Mouse (Mus musculus) olfactory bulb, adult 2 months (tissue): ENCODE measurements around the gene Slc35g1.

Source experiments
- CTCF ChIP-seq: fragments of 200-500 bp; IDR thresholded peaks from 2 replicates; pipeline ENCODE4 v1.5.1; 2012; ENCODE audit warnings: low read depth, mild to moderate bottlenecking, low read length, moderate library complexity; ENCODE audit not compliant: insufficient read depth
- POLR2A ChIP-seq: fragments of 200-500 bp; IDR thresholded peaks from 2 replicates; pipeline ENCODE4 v1.6.1; 2012; ENCODE audit warnings: mild to moderate bottlenecking, low read depth, low read length, moderate library complexity; ENCODE audit not compliant: insufficient read depth

DNA sequence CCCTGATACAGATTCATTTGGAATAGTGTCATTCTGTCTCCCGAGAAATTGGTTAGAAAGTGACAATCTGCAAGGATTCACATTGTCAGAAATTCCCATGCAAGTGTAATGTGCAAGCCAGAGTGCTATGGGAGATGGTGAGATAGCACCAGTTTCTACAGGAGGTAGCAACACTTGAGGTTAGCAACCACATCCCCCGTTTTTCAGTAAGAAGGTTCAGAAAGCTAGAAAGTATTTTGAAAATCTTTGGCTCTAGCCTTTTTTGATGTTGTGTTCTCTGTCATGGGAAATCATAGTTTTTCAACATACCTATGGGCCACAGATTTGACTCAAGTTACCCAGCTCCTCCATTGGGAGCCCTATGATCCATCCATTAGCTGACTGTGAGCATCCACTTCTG lies 5.6 kb downstream of the Slc35g1 start:
- no peak for TF ChIP-seq POLR2A
- no peak for TF ChIP-seq CTCF
